Mouse (Mus musculus) spleen, adult 2 months (tissue): Measurements from ENCODE around the gene H6pd.

Experiments used
- CTCF ChIP-seq: fragments of 200-500 bp; IDR thresholded peaks from 2 replicates; pipeline ENCODE4 v1.5.1; 2011; ENCODE audit warnings: mild to moderate bottlenecking, inconsistent platforms; ENCODE audit not compliant: insufficient read depth, insufficient read length, insufficient replicate concordance; ENCODE audit errors: extremely low read depth
- POLR2A ChIP-seq: fragments of 200-500 bp; IDR thresholded peaks from 2 replicates; pipeline ENCODE4 v1.6.1; 2011; ENCODE audit warnings: low read depth, low read length, inconsistent platforms

DNA sequence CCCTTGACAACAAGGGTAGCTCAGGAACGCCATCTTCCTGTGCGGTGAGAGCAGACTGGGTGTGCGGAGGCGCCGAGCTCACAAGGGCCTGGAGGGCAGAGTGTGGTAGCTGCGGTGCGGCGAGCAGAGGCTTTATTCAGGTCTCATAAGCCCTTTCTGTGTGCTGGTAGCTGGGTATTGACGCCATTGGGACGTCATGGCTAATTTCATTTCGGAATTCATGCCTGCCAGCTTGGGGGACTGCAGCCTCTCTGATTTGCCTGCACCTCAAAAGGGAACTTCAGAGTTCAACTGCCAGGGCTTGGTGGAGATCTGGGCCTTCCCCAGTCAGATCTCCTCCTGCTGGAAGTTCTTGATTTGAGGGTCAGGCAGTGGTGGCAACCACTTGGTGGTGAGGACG lies 48.9 kb upstream of the H6pd start:
- TF ChIP-seq CTCF (no peak), POLR2A (no peak)
